Mouse (Mus musculus) cerebellum, adult 2 months (tissue): ENCODE results near the gene Spint5. TPM values are rescaled to one million over a fixed set of nuclear protein-coding genes. Genes with fewer than 3 reads are reported as not detected.
"Not testable (repeated sequence)": the region's sequence is repeated elsewhere in the genome, so short reads cannot be mapped to it uniquely, and the experiment has no call there.

ENCODE experiments used
- DNase-seq, 2 experiments: peaks; one replicate each; pipeline ENCODE4 v3.0.0; 2021
- H3K27ac ChIP-seq: fragments of 200-500 bp; 2 replicates; pipeline ENCODE4 v1.5.1; 2012; ENCODE audit warnings: low read length, control low read depth, inconsistent platforms; ENCODE audit not compliant: insufficient read depth
- H3K27me3 ChIP-seq: fragments of 200-500 bp; 2 replicates; pipeline ENCODE4 v1.6.1; 2012; ENCODE audit warnings: inconsistent platforms, mild to moderate bottlenecking, low read length, moderate library complexity; ENCODE audit not compliant: control insufficient read depth, insufficient read depth
- H3K4me1 ChIP-seq: fragments of 200-500 bp; 2 replicates; pipeline ENCODE4 v1.6.1; 2011; ENCODE audit warnings: low read length; ENCODE audit not compliant: control insufficient read depth, insufficient read depth
- H3K4me3 ChIP-seq: fragments of 200-500 bp; replicated peaks from 2 replicates; pipeline ENCODE3; 2011; ENCODE audit warnings: mild to moderate bottlenecking, low read depth, low read length, control low read depth; ENCODE audit not compliant: insufficient read depth
- CTCF ChIP-seq: fragments of 200-500 bp; IDR thresholded peaks from 2 replicates; pipeline ENCODE4 v1.5.1; 2011; ENCODE audit warnings: low read depth, mild to moderate bottlenecking, control low read depth, low read length, moderate library complexity, borderline replicate concordance; ENCODE audit not compliant: insufficient read depth
- POLR2A ChIP-seq: fragments of 200-500 bp; IDR thresholded peaks from 2 replicates; pipeline ENCODE4 v1.6.1; 2011; ENCODE audit warnings: low read length, control low read depth, borderline replicate concordance; ENCODE audit not compliant: insufficient read depth
- WGBS: fragments of 180-500 bp; shearing (Covaris S2); methylation state at CpG from one replicate; pipeline ENCODE4 v1.1.7; 2018; 5-methylcytosine and 5-hydroxymethylcytosine counted together
- polyA plus RNA-seq: library from polyadenylated mRNA; depleted of rRNA; stranded (reverse); fragments of >200 nt; gene quantifications from 2 replicates; pipeline ENCODE4 v1.2.3, GENCODE M21; 2012

The Spint5 gene
- polyA plus RNA-seq, 1 experiment: not detected

DNA sequence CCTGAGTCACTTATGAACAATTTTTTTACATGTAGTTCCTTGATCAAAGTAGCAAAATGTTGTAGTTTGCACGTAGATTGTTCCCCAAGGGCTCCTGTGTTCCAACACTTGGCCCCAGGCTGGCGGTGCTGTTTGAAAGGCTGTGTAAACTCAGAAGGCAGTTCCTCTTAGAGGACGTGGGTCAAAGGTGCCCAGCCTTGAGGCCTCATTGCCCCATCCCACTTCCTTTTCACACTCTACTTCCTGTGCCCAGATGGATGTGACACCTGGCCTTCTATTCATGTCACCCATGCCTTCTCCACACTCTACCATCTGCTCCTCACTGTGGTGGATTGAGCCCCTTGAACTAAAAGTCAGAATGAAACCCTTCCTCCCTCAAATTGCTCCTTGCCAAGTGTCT, 35.2 kb upstream of the Spint5 start:
- WGBS: 76% methylated on average over 3 of the region's 3 CpGs
- H3K4me3 ChIP-seq: no peak overlapping the region
- H3K27me3 ChIP-seq: no peaks in the 10 kb centered on the region; the same call in 1 of the 2 replicates
- H3K27ac ChIP-seq: no peak overlapping the region
- TF ChIP-seq POLR2A (no peak), CTCF (no peak)
- DNase-seq: no peak
- H3K4me1 ChIP-seq: no peaks in the 10 kb centered on the region

DNA sequence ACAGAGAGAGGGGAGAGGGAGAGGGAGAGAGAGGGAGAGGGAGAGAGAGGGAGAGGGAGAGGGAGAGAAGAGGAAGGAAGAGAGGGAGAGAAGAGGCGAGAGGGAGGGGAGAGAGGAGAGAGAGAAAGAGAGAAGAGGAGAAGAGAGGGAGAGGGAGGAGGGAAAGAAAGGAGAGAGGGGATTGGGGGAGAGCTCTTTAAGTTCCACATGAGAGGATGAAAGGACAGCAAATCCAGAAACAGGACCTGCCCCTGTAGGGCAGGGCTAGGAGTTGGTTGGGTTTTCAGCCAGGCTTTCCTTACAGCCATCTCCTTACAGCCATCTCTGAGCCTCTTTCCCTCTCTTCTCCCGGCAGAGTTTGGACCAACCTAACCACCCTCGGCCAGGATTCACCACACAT, 30.3 kb upstream of the Spint5 start, which contains the start of gene Wfdc13:
Gene Wfdc13 (plus strand): TSS at position 301 of the 400 bp plus-strand sequence.
- WGBS: 61% methylated on average over 3 of the region's 3 CpGs
- TF ChIP-seq CTCF (no peak), POLR2A (no peak)
- no peak for DNase-seq

GRCm38 (mm10) chr2:164698201-164698600, 16.9 kb upstream of the Spint5 start, which contains the start of gene Spint4:
Gene Spint4 (plus strand): TSS chr2:164698501.
- H3K27me3 ChIP-seq: no peaks in the 10 kb centered on the region
- H3K4me1 ChIP-seq: no peaks in the 10 kb centered on the region
- no peak within 1 kb of the TSS for H3K4me3 ChIP-seq
- no peak for DNase-seq
- 0 out of 2 replicates have a peak within 1 kb of the TSS, but pooled peaks have one; percentile 6 for H3K27ac ChIP-seq
- no peak for TF ChIP-seq CTCF
- no peak for TF ChIP-seq POLR2A
- WGBS: 57% methylated on average over 4 of the region's 4 CpGs

More for the DNA sequence above, 30.3 kb upstream of the Spint5 start, which contains the start of gene Wfdc13:
- H3K4me1 ChIP-seq: no peaks in the 10 kb centered on the region
- H3K4me3 ChIP-seq: no peak within 1 kb of the TSS
- no peaks in the 10 kb centered on the region for H3K27me3 ChIP-seq
- no peak within 1 kb of the TSS for H3K27ac ChIP-seq

- WGBS: 84% methylated on average over 5 of the region's 5 CpGs
- Histone ChIP-seq H3K4me3 (no peak overlapping the region), H3K27ac (no peak overlapping the region), H3K4me1 (no peaks in the 10 kb centered on the region), H3K27me3 (no peaks in the 10 kb centered on the region)
- no peak for DNase-seq
- no peak for TF ChIP-seq CTCF
- no peak for TF ChIP-seq POLR2A
These were observed 14.1 kb upstream of the Spint5 start for GRCm38 (mm10) chr2:164700959-164701358.

DNA sequence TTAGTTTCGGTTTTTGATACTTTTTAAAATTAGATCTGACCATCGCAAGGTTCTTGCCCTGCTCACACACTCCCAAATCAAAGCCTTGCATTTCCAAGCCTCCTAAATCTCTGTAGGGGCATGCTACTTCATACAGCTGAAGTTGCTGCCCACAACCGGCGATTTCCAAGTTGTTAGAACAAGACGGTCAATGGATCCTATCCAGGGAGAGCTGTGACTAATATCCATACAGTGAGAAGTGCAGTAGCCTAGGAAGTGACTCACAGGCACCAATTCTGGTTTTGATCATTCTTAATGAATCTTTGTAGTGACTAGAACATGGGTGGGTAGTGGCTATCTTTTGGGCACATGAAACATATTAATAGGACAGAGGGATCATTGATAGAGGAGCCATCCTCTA, 13.3 kb upstream of the Spint5 start:
- no peaks in the 10 kb centered on the region for H3K27me3 ChIP-seq
- DNase-seq: no peak
- no peak for TF ChIP-seq POLR2A
- TF ChIP-seq CTCF: no peak
- no peak overlapping the region for H3K4me3 ChIP-seq
- WGBS: 84% methylated on average over 5 of the region's 5 CpGs
- no peaks in the 10 kb centered on the region for H3K4me1 ChIP-seq
- no peak overlapping the region for H3K27ac ChIP-seq

DNA sequence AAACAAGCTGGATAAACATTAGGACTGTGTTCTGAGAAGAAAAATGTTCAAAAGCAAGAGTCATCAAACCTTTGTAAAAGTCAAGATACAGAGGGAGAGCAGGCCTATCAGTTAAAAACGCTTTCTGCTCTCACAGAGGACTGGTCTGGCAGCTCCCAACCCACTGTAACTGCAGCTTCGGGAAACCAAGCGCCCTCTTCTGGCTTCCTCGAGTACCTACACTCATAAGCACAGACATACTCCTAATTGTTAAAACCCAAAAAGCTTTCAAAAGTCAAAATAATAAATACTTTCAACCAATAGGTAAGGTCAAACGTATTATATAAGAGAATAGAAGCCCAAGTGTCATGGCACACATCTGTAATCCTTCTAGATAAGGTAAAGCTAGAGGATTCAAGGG, 10.9 kb upstream of the Spint5 start:
- H3K27me3 ChIP-seq: no peaks in the 10 kb centered on the region
- DNase-seq: no peak
- no peak overlapping the region for H3K27ac ChIP-seq
- TF ChIP-seq CTCF (no peak), POLR2A (no peak)
- no peak overlapping the region for H3K4me3 ChIP-seq
- no peaks in the 10 kb centered on the region for H3K4me1 ChIP-seq
- 73% methylated on average over 5 of the region's 5 CpGs for WGBS

DNA sequence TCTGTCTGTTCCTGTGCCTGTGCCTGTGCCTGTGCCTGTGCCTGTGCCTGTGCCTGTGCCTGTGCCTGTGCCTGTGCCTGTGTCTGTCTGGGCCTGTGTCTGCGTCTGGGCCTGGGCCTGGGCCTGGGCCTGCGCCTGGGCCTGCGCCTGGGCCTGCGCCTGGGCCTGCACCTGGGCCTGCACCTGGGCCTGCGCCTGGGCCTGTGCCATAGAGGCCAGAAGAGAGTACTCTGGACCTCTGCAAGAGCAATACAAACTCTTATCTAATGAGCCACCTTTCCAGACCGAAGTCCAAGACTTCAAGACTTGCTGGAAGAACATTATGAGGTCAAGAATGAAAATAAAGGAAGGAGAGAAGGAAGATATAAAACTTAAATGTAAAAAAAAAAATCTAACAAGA, 9.8 kb upstream of the Spint5 start:
- H3K4me3 ChIP-seq: no peak overlapping the region
- no peak for TF ChIP-seq CTCF
- DNase-seq: no peak
- no peak overlapping the region for H3K27ac ChIP-seq
- H3K4me1 ChIP-seq: no peaks in the 10 kb centered on the region
- 84% methylated on average over 6 of the region's 6 CpGs for WGBS
- no peaks in the 10 kb centered on the region for H3K27me3 ChIP-seq

DNA sequence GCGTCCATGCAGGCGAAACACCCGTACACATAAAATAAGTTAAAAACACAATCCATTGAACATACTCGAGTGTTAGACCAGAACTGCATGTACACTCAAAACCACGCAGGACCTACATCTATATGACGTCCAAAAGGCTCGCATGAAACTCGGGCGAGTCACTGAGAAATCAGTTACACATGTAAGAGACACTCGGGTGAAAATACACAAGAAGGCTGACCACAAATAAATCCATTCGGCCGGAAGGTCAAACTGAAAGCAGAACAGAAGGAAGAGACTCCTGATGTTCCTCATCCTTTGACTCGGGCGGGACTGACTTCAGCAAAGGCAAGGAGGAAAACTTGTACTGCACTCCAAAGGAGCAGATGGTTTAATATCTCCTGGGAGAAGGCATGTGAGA, 9.1 kb upstream of the Spint5 start:
- no peaks in the 10 kb centered on the region for H3K27me3 ChIP-seq
- no peaks in the 10 kb centered on the region for H3K4me1 ChIP-seq

GRCm38 (mm10) chr2:164716194-164716786, 1.2 kb downstream of the Spint5 start:
- not testable (repeated sequence) for H3K27me3 ChIP-seq, DNase-seq, H3K27ac ChIP-seq, H3K4me3 ChIP-seq, H3K4me1 ChIP-seq
- 91% methylated on average over 23 of the region's 23 CpGs for WGBS

More for the DNA sequence above, 9.1 kb upstream of the Spint5 start:
- no peak overlapping the region for H3K27ac ChIP-seq
- DNase-seq: no peak
- no peak overlapping the region for H3K4me3 ChIP-seq
- no peak for TF ChIP-seq CTCF
- TF ChIP-seq POLR2A: no peak
- 88% methylated on average over 14 of the region's 14 CpGs for WGBS
